Mouse (Mus musculus) right cerebral cortex, postnatal 14 days (tissue): ENCODE data around the gene Golgb1.

Experiments
- DNase-seq: peaks from one replicate; pipeline ENCODE4 v3.0.0; 2022

Gene Golgb1

GRCm38 (mm10) chr16:36944895-36945424 is 70.0 kb downstream of the Golgb1 start:
- DNase-seq: no peak

GRCm38 (mm10) chr16:36946459-36947159 is 71.7 kb downstream of the Golgb1 start:
- no peak for DNase-seq

GRCm38 (mm10) chr16:36947646-36948197 is 72.8 kb downstream of the Golgb1 start:
- no peak for DNase-seq

GRCm38 (mm10) chr16:36949614-36950336 is 74.8 kb downstream of the Golgb1 start:
- DNase-seq: no peak

GRCm38 (mm10) chr16:36951029-36951428 is 76.1 kb downstream of the Golgb1 start:
- no peak for DNase-seq

- no peak for DNase-seq
These were observed 80.2 kb downstream of the Golgb1 start for GRCm38 (mm10) chr16:36955106-36955505.

- DNase-seq: no peak
These were observed 88.5 kb downstream of the Golgb1 start for GRCm38 (mm10) chr16:36963415-36963814.

- DNase-seq: no peak
These were observed 104.2 kb downstream of the Golgb1 start for GRCm38 (mm10) chr16:36979127-36979526.
